Mouse (Mus musculus) kidney, adult 18-20 months (tissue): Measurements from ENCODE around the gene Olig2.

Experiments used
- DNase-seq: peaks from one replicate; pipeline ENCODE4 v3.0.0; 2021

The Olig2 gene

GRCm38 (mm10) chr16:91225233-91226037 is at the start of gene Olig2:
TSS of gene Olig2 (plus strand) at chr16:91225457.
- no peak for DNase-seq

- DNase-seq, result no peak
Observed at GRCm38 (mm10) chr16:91175892-91176291, 49.4 kb upstream of the Olig2 start.

GRCm38 (mm10) chr16:91187046-91187445 is 38.2 kb upstream of the Olig2 start:
- no peak for DNase-seq

GRCm38 (mm10) chr16:91187662-91188061 is 37.6 kb upstream of the Olig2 start:
- no peak for DNase-seq

DNA sequence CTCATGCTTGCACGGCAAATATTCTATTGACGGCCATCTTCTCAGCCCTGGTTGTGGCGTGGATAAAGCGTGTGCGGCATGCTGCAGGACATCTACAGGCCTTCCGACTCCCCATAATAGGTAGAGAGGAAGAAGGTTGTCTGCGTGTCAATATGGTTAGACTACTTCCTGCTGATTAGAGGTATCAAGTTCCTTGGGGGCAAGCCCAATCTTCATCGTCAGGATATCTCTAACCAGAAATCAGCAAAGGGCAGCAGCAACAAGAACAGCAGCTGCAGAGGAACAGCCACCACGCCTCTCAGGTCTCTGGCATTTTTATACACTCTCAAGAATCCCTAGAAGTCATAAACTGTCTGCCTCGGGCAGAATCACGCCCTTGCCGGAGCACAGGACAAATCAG is 37.0 kb upstream of the Olig2 start:
- DNase-seq, result no peak

GRCm38 (mm10) chr16:91191233-91191632 is 34.0 kb upstream of the Olig2 start:
- no peak for DNase-seq

GRCm38 (mm10) chr16:91191663-91192237 is 33.5 kb upstream of the Olig2 start:
- no peak for DNase-seq

DNA sequence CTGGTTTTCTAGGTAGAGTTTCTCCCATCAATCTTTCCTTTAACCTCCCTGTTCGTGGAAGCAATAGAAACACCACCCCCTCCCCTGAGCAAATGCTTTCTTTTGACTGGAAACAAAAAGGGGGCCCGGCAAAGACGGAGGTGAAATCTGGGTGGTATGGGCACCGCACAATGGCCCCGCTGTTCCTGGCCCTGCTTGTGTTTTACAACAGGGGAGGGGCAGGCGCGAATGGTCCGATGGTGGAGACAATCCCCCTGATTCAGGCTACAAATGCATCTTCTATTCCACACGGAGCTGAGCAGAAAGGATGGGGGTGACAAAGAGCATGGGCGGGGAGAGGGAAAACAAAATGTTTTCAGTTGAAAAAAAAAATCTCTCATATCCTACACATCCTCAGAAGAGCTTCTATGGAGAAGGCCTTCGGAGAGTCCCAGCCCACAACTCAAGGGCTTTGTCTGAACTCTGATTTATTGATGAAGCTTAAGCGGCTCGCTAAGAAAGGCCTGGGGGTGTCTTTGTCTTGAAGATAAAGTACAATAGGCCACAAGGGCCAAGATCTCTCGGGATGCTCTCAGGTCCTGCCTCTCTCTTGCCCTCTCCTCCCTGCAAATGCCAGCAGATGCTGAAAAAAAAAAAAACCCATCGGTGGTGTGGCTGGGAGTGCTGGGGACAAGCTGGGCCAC is 32.4 kb upstream of the Olig2 start:
- no peak for DNase-seq

DNA sequence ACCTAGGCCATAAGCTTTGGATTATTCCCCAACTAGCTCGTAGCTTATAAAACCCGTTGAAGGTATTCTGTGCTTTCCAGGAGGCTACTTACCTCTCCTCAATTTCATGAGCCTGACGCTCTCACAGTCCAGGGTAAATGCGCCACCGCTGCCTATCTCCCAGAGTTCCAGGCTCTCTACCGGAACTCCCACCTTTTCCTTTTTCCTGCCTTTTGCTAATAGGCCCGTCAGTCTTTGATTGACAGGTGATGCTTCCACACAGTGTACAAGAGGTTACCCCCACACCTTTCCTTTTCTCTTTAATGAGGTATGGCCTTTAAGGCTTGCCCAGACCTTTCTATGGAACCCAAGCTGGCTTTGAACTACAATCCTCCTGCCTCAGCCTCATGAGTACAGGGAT is 25.4 kb upstream of the Olig2 start:
- no peak for DNase-seq

GRCm38 (mm10) chr16:91202989-91203388 is 22.3 kb upstream of the Olig2 start:
- DNase-seq, result no peak

- no peak for DNase-seq
Observed at GRCm38 (mm10) chr16:91206371-91206770, 18.9 kb upstream of the Olig2 start.

DNA sequence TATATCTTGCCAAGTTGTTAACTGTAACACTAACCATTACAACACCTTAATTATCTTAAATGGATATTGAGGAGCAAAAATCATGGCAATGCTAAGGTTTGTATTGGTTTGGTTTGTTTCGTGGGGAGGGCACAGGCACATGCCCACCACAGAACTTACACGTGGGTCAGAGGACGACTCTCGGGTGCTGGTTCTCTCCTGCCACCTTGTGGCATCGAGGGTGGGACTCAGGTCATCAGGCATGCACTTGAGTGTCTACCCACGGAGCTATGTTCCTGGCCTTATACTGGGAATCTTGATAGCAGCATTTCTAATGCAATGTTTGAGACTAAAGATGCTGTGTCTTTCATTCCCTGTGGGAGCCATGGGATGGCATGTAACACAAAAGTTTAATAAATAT is 8.2 kb upstream of the Olig2 start:
- no peak for DNase-seq

- DNase-seq, result no peak
Observed at GRCm38 (mm10) chr16:91217948-91218347, 7.3 kb upstream of the Olig2 start.

GRCm38 (mm10) chr16:91219246-91219645 is 6.0 kb upstream of the Olig2 start:
- DNase-seq, result no peak

DNA sequence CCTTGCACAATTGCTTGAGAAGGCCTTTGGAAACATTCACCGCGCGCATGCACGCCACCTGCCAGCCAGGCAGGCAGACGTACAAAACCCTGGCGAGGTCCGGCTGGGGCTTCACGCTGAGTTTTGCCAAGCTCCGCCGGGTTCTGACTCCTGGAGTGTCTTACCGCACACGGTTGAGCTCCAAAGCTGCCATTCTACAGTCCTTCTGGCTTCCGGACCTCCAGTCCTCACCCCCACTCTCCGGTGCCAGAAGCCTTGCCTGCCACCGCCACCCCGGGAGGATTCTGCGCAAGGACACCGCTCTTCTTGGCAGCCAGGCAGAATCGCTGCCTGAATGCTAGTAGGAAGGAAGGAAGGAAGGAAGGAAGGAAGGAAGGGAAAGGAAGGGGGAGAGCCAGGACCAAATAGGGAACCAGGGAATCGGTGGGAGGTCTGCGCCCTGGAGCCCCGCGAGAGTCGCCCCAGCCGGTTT is 3.0 kb upstream of the Olig2 start:
- DNase-seq, result no peak

DNA sequence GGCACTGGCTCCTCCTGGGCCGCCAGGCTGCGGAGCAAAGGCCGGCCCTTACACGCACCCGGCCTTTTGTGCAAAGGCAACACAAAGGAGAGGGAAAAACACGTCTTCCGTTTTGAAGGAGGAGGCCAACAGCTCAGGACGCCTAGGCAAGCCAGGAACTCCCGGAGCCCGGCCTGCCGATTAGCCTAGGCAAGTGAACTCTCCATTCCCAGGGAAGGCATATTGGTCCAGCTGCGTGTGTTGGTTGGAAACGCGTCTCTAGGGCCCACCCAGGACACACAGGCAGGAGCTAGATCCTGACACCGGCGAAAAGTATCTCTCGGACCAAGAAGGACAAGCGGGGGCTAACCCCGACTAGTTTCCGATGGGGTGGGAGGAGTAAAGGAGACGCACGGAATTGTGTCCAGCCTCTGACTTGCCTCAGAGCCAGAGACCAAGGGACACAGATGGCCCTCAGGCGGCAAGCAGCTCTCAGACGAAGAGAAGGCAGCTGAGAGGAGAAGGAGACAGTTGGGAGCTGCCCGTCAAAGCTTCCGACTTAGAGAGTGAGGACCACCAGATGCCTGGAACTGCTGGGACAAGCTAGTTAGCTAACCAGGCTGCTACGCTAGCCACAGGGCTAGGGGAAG is 2.5 kb upstream of the Olig2 start:
- DNase-seq, result no peak

DNA sequence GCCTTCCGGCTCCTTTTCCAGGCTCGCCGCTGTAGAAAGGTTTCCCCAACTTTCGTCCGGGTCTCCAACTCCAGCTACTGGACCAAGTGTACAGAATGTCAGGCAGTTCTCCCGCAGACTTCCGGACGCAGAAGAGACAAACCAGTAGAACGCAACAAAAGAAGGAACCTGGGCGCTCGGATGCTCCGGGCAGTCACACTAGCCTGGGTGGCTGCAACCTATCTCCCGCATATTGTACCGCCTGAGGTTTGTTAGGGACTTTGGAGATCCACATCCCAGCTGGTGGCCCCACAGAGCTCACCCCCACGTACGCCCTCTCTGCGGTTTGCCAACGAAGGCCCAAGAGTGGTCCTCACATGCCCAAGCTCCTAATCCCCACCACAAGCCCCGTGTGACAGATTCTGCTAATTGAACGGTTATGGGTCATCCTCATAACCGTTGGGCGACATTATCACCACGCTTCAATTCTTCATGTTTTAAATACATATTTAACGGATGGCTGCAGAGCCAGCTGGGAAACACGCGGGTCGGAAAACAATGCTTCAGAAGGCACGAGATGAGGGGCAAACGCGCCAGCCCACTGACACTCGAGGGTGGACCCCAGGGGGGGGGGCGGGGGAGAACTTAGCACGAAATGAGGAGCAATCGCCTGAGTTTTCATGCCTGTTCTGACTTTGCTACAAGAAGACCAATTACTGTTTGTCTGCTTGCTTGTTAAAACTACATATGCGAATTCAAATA is 1.8 kb upstream of the Olig2 start:
- DNase-seq, result no peak

- DNase-seq, result no peak
Observed at GRCm38 (mm10) chr16:91224068-91224402, 1.2 kb upstream of the Olig2 start.

GRCm38 (mm10) chr16:91224481-91225232 is 600 bp upstream of the Olig2 start:
- DNase-seq, result no peak

DNA sequence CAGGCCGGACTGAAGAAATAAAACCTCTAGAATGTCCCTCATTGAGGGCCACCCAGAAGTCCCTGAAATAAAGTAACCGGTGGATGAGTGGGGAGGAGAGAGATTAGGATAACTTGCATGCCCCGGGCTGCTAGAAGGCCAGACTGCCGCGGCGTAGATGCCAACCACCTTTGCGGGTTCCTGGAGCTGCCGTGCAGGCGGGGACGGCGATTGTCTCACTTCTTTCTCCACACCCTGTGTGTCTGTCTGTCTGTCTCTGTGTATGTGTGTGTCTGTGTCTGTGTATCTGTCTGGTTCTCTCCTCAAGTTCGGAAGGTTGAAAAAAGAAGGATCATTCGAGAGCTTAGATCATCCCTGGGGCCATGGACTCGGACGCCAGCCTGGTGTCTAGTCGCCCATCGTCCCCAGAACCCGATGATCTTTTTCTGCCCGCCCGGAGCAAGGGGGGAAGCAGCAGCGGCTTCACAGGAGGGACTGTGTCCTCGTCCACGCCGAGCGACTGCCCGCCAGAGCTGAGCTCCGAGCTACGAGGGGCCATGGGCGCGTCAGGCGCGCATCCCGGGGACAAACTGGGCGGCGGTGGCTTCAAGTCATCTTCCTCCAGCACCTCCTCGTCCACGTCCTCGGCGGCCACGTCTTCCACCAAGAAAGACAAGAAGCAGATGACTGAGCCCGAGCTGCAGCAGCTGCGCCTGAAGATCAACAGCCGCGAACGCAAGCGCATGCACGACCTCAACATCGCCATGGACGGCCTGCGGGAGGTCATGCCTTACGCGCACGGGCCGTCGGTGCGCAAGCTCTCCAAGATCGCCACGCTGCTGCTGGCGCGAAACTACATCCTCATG is 1.0 kb downstream of the Olig2 start:
- no peak for DNase-seq
